Mouse (Mus musculus) kidney, postnatal 14 days (tissue): ENCODE results near the gene Ammecr1.

Experiments used
- DNase-seq: peaks from one replicate; pipeline ENCODE4 v3.0.0; 2022; ENCODE audit warnings: mixed read lengths

The Ammecr1 gene

GRCm38 (mm10) chrX:142914208-142914607 is 52.3 kb downstream of the Ammecr1 start:
- no peak for DNase-seq

GRCm38 (mm10) chrX:142903854-142904253 is 62.7 kb downstream of the Ammecr1 start:
- no peak for DNase-seq

- no peak for DNase-seq
These were observed 63.9 kb downstream of the Ammecr1 start for GRCm38 (mm10) chrX:142902599-142902998.

- no peak for DNase-seq
These were observed 64.6 kb downstream of the Ammecr1 start for GRCm38 (mm10) chrX:142901915-142902314.

- no peak for DNase-seq
These were observed 68.1 kb downstream of the Ammecr1 start for GRCm38 (mm10) chrX:142898295-142898887.

GRCm38 (mm10) chrX:142897477-142898000 is 69.0 kb downstream of the Ammecr1 start:
- no peak for DNase-seq

- no peak for DNase-seq
These were observed 71.2 kb downstream of the Ammecr1 start for GRCm38 (mm10) chrX:142895316-142895715.

GRCm38 (mm10) chrX:142885962-142886361 is 80.6 kb downstream of the Ammecr1 start:
- no peak for DNase-seq

GRCm38 (mm10) chrX:142883593-142883992 is 82.9 kb downstream of the Ammecr1 start:
- no peak for DNase-seq

- DNase-seq, result peak; percentile 3
These were observed 84.3 kb downstream of the Ammecr1 start for GRCm38 (mm10) chrX:142882255-142882654.

GRCm38 (mm10) chrX:142869844-142870243 is 96.7 kb downstream of the Ammecr1 start:
- no peak for DNase-seq

- DNase-seq, result no peak
These were observed 118.5 kb downstream of the Ammecr1 start for GRCm38 (mm10) chrX:142848032-142848431.

GRCm38 (mm10) chrX:142846266-142846665 is 120.3 kb downstream of the Ammecr1 start:
- no peak for DNase-seq

GRCm38 (mm10) chrX:142841916-142842315 is 124.6 kb downstream of the Ammecr1 start:
- no peak for DNase-seq

GRCm38 (mm10) chrX:142839411-142839810 is 127.1 kb downstream of the Ammecr1 start:
- DNase-seq, result no peak

GRCm38 (mm10) chrX:142838841-142839240 is 127.7 kb downstream of the Ammecr1 start:
- no peak for DNase-seq

- DNase-seq, result no peak
These were observed 129.2 kb downstream of the Ammecr1 start for GRCm38 (mm10) chrX:142837316-142837715.

GRCm38 (mm10) chrX:142836399-142836798 is 130.1 kb downstream of the Ammecr1 start:
- no peak for DNase-seq

- no peak for DNase-seq
These were observed 131.7 kb downstream of the Ammecr1 start for GRCm38 (mm10) chrX:142834807-142835206.

GRCm38 (mm10) chrX:142833164-142833796 is 133.2 kb downstream of the Ammecr1 start:
- DNase-seq, result no peak

- DNase-seq, result no peak
These were observed 134.3 kb downstream of the Ammecr1 start for GRCm38 (mm10) chrX:142832221-142832620.

GRCm38 (mm10) chrX:142830572-142830971 is 136.0 kb downstream of the Ammecr1 start:
- DNase-seq, result no peak

GRCm38 (mm10) chrX:142829866-142830470 is 136.6 kb downstream of the Ammecr1 start:
- no peak for DNase-seq

GRCm38 (mm10) chrX:142829267-142829666 is 137.3 kb downstream of the Ammecr1 start:
- no peak for DNase-seq
